Mouse (Mus musculus): ENCODE measurements around the gene Dlgap1. TPM values are rescaled to one million over a fixed set of nuclear protein-coding genes. Genes with fewer than 3 reads are reported as not detected.
"Not testable (repeated sequence)": the region's sequence is repeated elsewhere in the genome, so short reads cannot be mapped to it uniquely, and the experiment has no call there.

Dlgap1 gene
- polyA plus RNA-seq, 1 experiment: 0.06 TPM

DNA sequence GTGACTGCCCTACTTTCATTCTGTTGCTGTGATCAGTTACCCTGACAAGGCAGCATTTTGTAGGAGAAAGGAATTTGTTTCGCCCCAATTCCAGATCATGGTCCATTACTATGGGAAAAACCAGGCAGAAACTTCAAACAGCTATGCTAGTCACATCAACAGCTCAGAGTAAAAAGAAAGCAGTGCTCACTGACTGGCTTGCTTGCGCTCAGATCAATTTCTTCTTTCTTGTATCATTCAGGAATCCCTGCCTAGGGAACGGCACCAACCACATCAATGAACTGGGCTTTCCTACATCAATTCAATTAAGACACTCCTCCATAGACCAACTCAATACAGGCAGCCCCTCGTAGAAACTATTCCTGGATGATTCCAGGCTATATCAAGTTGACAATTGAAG lies 572.9 kb downstream of the Dlgap1 start:
- Histone ChIP-seq H3K27ac (ENCODE audit: insufficient read depth, low read length) (no peak overlapping the region), H3K4me1 (ENCODE audit: control insufficient read depth, insufficient read depth, insufficient read length) (no peaks in the 10 kb centered on the region), H3K4me3 (ENCODE audit: extremely low read depth, insufficient read depth, insufficient read length) (no peak overlapping the region), H3K27me3 (ENCODE audit: control insufficient read depth, insufficient read depth, low read length) (no peaks in the 10 kb centered on the region), H3K36me3 (ENCODE audit: control insufficient read depth, insufficient read depth, low read length) (no peaks in the 10 kb centered on the region)
- 90% methylated on average over 4 of the region's 4 CpGs for WGBS
- TF ChIP-seq CTCF (IDR thresholded peaks at IDR 0.05; ENCODE audit: extremely low read depth, insufficient read depth, insufficient read length, insufficient replicate concordance) (no peak), POLR2A (IDR thresholded peaks at IDR 0.05; ENCODE audit: low read depth, low read length) (no peak)
- no peak for DNase-seq (ENCODE audit: low read depth in 1 of 2, low spot score in 2 of 2)

DNA sequence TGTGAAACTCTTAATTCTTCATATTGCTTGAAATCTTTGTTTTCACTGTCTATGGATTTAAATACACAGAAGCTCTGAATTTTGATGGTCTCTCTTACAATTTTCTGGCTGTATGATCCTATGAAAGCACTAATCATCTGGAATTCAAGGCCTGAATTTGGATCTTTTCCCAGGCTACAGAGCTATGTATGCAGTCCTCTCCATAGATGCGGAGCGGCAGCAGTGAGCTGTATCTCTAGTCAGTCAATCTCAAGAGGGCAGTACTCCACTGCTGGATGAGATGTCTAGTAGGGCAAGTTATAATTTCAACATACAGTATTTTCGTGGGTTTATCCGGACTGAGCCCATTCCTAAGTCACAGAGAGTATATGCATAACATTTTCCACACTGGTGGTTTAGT lies 581.9 kb downstream of the Dlgap1 start:
- H3K4me3 ChIP-seq (ENCODE audit: extremely low read depth, insufficient read depth, insufficient read length): no peak overlapping the region
- no peaks in the 10 kb centered on the region for H3K27me3 ChIP-seq (ENCODE audit: control insufficient read depth, insufficient read depth, low read length)
- H3K36me3 ChIP-seq (ENCODE audit: control insufficient read depth, insufficient read depth, low read length): no peaks in the 10 kb centered on the region
- 88% methylated on average over 4 of the region's 4 CpGs for WGBS
- no peaks in the 10 kb centered on the region for H3K4me1 ChIP-seq (ENCODE audit: control insufficient read depth, insufficient read depth, insufficient read length)
- no peak for DNase-seq (ENCODE audit: low read depth in 1 of 2, low spot score in 2 of 2)
- no peak overlapping the region for H3K27ac ChIP-seq (ENCODE audit: insufficient read depth, low read length)
- TF ChIP-seq CTCF (IDR thresholded peaks at IDR 0.05; ENCODE audit: extremely low read depth, insufficient read depth, insufficient read length, insufficient replicate concordance): no peak
- TF ChIP-seq POLR2A (IDR thresholded peaks at IDR 0.05; ENCODE audit: low read depth, low read length): no peak

DNA sequence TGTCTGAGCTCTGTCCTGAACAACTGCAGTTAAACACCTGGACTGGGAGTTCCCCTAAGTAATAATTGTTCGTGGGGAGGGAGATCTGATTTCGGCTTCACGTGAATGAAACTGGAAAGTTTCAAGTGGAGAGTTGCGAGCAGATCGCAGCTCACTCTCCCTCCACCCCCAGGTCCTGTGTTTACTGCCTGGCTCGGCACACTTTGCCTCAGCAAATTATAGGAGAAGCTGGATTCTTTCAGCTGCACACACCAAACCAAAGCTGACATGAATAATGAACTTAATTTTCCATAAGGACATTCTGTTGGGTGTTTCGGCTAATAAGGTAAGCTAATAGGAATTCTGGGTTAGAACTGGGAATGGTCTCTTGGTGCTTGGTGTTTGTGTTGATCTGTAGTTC lies 592.7 kb downstream of the Dlgap1 start:
- no peak for TF ChIP-seq CTCF (IDR thresholded peaks at IDR 0.05; ENCODE audit: extremely low read depth, insufficient read depth, insufficient read length, insufficient replicate concordance)
- no peak for TF ChIP-seq POLR2A (IDR thresholded peaks at IDR 0.05; ENCODE audit: low read depth, low read length)
- WGBS: 87% methylated on average over 7 of the region's 7 CpGs

GRCm38 (mm10) chr17:70570848-70571247 lies 602.0 kb downstream of the Dlgap1 start:
- no peak for DNase-seq (ENCODE audit: low read depth in 1 of 2, low spot score in 2 of 2)
- no peaks in the 10 kb centered on the region for H3K4me1 ChIP-seq (ENCODE audit: control insufficient read depth, insufficient read depth, insufficient read length)
- H3K4me3 ChIP-seq (ENCODE audit: extremely low read depth, insufficient read depth, insufficient read length): no peak overlapping the region
- WGBS: 28% methylated on average over 5 of the region's 5 CpGs
- TF ChIP-seq CTCF (IDR thresholded peaks at IDR 0.05; ENCODE audit: extremely low read depth, insufficient read depth, insufficient read length, insufficient replicate concordance) (no peak), POLR2A (IDR thresholded peaks at IDR 0.05; ENCODE audit: low read depth, low read length) (no peak)
- H3K27me3 ChIP-seq (ENCODE audit: control insufficient read depth, insufficient read depth, low read length): no peaks in the 10 kb centered on the region
- H3K36me3 ChIP-seq (ENCODE audit: control insufficient read depth, insufficient read depth, low read length): no peaks in the 10 kb centered on the region
- no peak overlapping the region for H3K27ac ChIP-seq (ENCODE audit: insufficient read depth, low read length)

More for the DNA sequence above, 592.7 kb downstream of the Dlgap1 start:
- no peaks in the 10 kb centered on the region for H3K4me1 ChIP-seq (ENCODE audit: control insufficient read depth, insufficient read depth, insufficient read length)
- no peaks in the 10 kb centered on the region for H3K36me3 ChIP-seq (ENCODE audit: control insufficient read depth, insufficient read depth, low read length)
- H3K27me3 ChIP-seq (ENCODE audit: control insufficient read depth, insufficient read depth, low read length): no peaks in the 10 kb centered on the region
- no peak overlapping the region for H3K4me3 ChIP-seq (ENCODE audit: extremely low read depth, insufficient read depth, insufficient read length)
- no peak for DNase-seq (ENCODE audit: low read depth in 1 of 2, low spot score in 2 of 2)
- no peak overlapping the region for H3K27ac ChIP-seq (ENCODE audit: insufficient read depth, low read length)

DNA sequence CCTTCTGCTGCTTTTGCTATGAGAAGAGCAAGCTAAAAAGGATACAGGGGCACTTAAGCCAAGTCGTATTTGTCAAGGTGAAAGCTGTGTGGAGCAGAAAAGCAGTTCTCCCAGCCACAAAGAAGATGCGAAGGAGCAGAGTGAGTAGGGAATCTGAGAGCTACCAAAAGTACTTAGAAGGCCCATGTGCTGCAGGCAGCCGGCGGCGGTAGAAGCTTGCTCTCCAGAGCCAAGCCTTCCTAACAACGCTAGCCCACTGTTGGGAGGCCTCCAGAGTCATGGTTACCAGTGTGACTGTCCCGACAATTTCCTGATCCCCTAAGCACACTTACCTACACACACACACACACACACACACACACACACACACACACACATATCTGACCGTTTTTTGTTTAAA lies 614.2 kb downstream of the Dlgap1 start:
- no peaks in the 10 kb centered on the region for H3K27me3 ChIP-seq (ENCODE audit: control insufficient read depth, insufficient read depth, low read length)
- no peaks in the 10 kb centered on the region for H3K36me3 ChIP-seq (ENCODE audit: control insufficient read depth, insufficient read depth, low read length)
- 72% methylated on average over 8 of the region's 8 CpGs for WGBS
- TF ChIP-seq POLR2A (IDR thresholded peaks at IDR 0.05; ENCODE audit: low read depth, low read length) (no peak), CTCF (IDR thresholded peaks at IDR 0.05; ENCODE audit: extremely low read depth, insufficient read depth, insufficient read length, insufficient replicate concordance) (no peak)
- no peak overlapping the region for H3K4me3 ChIP-seq (ENCODE audit: extremely low read depth, insufficient read depth, insufficient read length)
- no peak for DNase-seq (ENCODE audit: low read depth in 1 of 2, low spot score in 2 of 2)
- H3K27ac ChIP-seq (ENCODE audit: insufficient read depth, low read length): no peak overlapping the region
- H3K4me1 ChIP-seq (ENCODE audit: control insufficient read depth, insufficient read depth, insufficient read length): no peaks in the 10 kb centered on the region

DNA sequence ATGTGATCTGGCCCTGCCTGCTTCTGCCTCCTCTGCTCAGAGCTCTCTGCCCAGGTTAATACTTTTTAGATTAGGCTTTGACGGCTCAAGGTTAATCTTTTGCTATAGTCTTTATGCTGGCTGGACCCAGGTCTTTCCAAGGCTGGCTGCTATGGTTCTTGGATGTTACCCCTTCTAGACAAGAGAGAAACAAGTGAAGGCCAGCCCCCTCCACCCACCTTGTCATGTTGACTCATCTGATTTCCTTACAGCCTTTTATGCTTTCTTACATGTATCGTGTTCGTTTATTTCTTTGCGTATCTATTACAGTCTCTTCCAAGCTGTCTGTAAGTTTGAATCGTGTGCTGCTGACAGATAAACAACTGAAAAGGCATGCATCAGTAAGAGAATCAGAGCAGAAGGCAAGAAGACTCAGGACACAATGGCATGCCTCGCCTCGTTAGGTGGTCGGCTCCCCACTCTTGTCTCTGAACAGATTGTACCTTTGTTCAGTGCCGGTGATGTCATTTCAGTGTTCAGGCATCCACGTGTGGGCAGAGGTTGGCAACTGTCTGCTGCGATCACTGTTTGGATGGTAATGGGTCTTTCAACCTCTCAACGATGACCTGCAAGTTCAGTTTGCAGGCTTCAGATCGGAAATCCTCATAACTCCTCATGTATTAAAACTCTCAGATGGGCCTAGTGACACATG lies 618.0 kb downstream of the Dlgap1 start:
- TF ChIP-seq POLR2A (IDR thresholded peaks at IDR 0.05; ENCODE audit: low read depth, low read length) (no peak), CTCF (IDR thresholded peaks at IDR 0.05; ENCODE audit: extremely low read depth, insufficient read depth, insufficient read length, insufficient replicate concordance) (no peak)
- WGBS: 89% methylated on average over 13 of the region's 13 CpGs
- Histone ChIP-seq H3K27ac (ENCODE audit: insufficient read depth, low read length) (no peak overlapping the region), H3K4me3 (ENCODE audit: extremely low read depth, insufficient read depth, insufficient read length) (no peak overlapping the region), H3K4me1 (ENCODE audit: control insufficient read depth, insufficient read depth, insufficient read length) (no peaks in the 10 kb centered on the region), H3K27me3 (ENCODE audit: control insufficient read depth, insufficient read depth, low read length) (no peaks in the 10 kb centered on the region), H3K36me3 (ENCODE audit: control insufficient read depth, insufficient read depth, low read length) (no peaks in the 10 kb centered on the region)
- DNase-seq (ENCODE audit: low read depth in 1 of 2, low spot score in 2 of 2): no peak

DNA sequence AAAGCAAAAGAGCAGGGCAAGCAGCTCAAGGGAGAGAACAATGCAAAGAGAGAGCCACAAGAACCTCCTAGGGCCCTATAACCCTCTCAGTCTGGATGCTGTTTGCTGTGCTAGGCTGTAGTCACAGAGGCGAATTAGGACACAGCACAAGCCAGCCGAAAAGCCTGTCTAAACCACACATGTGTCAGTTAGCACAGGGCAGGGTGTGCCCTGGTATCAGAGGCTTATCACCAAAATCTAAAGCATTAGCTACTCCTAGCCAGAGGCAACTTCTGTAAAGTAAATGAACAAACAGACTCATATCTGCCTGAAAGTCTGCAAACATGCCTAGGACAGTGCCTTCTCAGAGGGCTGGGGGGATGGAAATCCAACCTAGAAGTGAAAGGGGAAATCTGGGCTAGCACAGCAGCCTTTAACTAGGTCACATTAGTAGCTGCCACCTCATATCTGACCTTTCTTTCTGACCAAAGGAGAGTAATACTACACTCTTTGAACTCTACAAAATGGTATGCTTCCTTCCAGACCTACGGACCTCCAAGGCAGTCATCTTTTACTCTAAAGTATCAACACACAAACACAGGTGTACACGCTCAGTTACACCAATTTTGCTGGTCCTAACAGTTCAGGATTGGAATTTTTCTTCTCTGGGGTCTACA lies 619.2 kb downstream of the Dlgap1 start:
- not testable (repeated sequence) for DNase-seq (ENCODE audit: low read depth in 1 of 2, low spot score in 2 of 2); H3K36me3 ChIP-seq (ENCODE audit: control insufficient read depth, insufficient read depth, low read length); H3K27ac ChIP-seq (ENCODE audit: insufficient read depth, low read length); H3K27me3 ChIP-seq (ENCODE audit: control insufficient read depth, insufficient read depth, low read length); H3K4me1 ChIP-seq (ENCODE audit: control insufficient read depth, insufficient read depth, insufficient read length); H3K4me3 ChIP-seq (ENCODE audit: extremely low read depth, insufficient read depth, insufficient read length)
- 81% methylated on average over 3 of the region's 4 CpGs for WGBS

Measured in spleen, adult 2 months (tissue).